Mouse (Mus musculus): ENCODE measurements around the gene Glb1.
"Not testable (repeated sequence)": the region's sequence is repeated elsewhere in the genome, so short reads cannot be mapped to it uniquely, and the experiment has no call there.

The Glb1 gene

DNA sequence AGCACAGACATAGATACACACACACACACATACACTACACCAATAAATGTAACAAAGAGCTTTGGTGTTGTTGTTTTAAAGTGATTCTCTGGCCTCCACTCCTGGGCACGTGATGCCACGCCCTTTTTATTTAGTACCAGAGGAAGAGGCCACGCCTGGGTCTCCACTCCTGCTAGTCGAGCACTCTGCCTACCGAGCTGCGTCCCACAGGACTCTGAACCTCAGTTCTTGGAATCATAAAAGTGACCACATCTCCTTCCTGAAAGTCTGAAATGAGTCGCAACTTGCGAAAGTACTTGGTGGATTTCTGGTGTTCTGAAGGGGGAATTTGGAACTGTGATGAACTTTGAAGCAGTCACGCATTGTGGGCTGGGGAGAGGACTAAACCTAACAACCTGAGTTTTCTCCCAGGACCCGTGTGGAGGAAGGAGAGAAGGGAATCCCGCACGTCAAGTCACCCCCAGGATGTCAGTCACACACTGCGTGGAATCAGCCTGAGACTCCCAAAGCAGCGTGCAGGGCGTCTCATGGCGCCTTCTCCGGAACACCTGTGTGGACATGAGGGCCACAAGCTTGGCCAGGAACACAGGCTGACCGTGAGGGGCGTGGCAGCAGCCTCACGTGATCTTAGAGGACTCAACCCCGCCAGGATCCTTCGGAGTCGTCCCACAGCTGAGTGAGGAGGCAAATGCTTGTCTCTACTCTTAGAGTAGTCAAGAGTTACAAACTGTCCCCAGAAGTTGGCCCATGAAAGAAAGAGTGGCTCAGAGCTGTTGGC lies 86.8 kb downstream of the Glb1 start:
- no peak for ATAC-seq (ENCODE audit: insufficient number of reproducible peaks, low FRiP score, low TSS enrichment)

DNA sequence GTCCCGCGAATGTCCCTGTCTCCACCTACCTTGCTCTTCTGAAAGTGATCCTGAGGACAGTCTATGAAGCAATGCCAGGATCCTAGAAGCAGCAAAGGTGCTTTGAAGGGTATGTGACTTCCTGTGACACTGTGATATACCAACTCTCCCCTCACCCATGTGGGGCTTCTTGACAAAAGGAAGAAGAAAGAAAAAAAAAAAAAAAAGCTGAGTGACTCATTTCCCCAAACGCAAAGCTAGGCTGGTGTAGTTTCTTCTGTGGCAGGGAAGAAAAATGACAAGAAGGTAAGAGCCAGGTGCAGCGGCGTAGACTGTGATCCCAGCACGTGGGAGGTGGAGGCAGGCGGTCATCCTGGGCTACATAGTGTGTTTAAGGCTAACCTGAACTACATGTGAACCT lies 95.6 kb downstream of the Glb1 start:
- ATAC-seq (ENCODE audit: insufficient number of reproducible peaks, low FRiP score, low TSS enrichment): no peak

DNA sequence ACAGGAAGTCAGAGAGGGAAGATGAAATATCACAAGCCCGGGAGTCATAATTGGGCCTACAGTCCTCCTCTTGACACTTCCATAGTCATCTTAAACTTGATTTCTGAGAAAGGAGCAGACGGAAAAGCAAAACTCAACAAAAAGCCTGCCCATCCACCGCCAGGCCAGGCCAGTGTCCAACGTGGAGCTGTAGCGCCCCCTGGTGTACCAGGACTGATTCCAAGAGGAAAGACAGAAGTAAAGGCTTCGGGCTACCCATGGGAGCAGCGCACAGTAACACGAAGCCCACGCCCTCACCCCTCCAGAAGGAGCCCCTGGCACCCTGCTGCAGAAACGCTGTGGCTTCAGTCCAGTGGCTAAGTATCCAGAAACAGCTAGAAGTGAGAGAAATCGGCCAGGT lies 97.3 kb downstream of the Glb1 start:
- no peak for ATAC-seq (ENCODE audit: insufficient number of reproducible peaks, low FRiP score, low TSS enrichment)

DNA sequence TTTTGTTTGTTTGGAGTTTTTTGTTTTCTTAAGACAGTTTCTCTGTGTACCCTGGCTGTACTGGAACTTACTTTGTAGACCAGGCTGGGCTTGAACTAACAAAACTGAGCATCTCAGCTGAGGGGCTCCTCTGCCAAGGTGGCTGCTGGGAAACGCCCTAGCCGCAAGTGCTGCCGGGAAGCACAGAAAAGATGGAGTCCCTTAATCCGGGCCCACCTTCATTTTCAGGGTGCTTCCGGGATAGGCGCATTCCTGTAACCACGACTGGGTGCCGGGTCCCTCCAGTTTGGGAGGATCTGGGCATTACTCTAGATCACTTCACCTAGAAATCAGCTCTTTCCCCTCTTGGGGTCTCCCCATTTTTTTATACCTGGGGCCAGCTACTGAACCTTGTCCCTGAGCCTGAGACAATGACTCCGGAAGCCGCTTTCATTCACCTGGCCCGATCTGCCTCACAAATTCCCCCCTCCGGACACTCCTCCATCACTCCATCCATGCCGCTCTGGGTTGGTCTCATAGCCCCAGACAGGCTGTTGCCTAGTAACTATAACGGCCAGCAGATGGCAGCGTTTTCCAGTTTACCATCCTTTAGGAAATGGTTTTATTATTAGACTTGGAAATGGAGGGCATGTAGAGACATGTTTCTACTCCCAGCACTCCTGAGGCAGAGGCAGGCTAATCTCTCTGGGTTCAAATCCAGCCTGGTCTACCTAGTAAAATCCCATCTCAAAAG lies 99.1 kb downstream of the Glb1 start:
- no peak for ATAC-seq (ENCODE audit: insufficient number of reproducible peaks, low FRiP score, low TSS enrichment)

DNA sequence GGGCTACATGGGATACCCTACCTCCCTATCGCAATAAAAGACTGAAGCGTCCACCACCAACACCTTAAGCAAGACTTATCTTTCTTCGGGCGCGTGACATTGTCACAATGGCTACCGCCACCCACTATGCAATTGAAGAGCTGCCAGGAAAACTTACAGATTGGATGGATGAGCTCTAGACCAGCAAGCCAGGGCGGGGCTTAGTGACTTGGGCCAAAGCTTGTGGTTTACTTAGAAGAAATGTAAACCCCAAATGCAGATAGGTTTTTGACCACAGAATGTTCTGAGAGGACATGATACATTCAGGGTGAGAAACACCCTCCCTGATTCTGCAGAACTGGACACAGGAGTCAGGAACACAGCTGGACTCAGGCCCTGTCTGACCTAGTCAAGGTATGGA lies 100.2 kb downstream of the Glb1 start:
- ATAC-seq (ENCODE audit: insufficient number of reproducible peaks, low FRiP score, low TSS enrichment): no peak

DNA sequence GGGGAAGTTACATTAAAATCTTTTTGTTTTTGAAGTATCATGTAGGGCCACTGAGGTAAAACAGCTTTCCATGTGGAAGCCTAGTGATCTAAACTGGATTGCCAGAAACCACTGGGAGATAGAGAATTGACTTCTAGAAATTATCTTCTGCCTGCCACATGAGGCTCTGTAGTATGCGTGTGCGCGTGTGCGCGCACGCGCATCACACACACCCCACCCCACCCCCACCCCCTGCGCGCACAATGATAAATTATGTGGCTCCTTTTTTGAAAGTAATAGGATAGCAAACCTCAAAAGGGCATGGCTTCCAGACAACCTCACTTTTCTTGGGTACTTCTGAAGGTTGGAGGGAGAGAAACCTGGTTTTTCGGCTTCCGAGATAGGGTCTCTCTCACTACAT lies 101.0 kb downstream of the Glb1 start:
- ATAC-seq (ENCODE audit: insufficient number of reproducible peaks, low FRiP score, low TSS enrichment): no peak

DNA sequence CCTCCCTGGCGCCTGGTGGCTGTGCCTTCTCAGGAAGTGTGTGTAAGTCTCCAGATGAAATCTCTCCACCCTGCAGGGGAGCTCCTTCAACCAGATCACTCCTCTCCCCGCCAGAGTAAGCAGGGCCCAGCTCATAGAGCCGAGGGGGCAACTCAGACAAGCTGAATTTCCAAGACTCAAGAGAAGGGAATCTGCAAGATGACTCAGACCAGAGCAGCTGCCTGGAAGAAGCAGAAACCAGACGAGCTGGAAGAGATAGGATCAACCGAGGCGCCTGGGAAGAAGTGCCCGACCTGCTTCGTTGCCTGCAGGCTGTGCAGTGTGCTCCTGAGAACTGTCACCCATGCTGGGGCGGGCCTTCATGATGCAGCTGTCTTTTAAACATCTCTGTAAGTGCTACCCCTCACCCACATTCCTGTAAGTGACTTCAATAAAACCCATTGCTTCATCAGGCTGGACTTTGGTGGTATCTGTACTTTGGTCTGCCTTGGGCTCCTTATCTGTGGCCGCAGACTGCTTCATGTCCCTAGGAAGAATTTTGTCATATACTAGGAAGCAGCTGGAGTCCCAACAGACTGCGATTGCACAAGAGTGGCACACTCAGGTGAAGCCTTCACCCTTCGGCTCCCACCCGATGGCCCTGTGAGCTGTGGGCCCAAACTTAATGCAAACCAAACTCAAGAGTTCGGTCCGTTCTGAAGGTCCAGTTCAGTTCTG lies 102.0 kb downstream of the Glb1 start:
- no peak for ATAC-seq (ENCODE audit: insufficient number of reproducible peaks, low FRiP score, low TSS enrichment)

DNA sequence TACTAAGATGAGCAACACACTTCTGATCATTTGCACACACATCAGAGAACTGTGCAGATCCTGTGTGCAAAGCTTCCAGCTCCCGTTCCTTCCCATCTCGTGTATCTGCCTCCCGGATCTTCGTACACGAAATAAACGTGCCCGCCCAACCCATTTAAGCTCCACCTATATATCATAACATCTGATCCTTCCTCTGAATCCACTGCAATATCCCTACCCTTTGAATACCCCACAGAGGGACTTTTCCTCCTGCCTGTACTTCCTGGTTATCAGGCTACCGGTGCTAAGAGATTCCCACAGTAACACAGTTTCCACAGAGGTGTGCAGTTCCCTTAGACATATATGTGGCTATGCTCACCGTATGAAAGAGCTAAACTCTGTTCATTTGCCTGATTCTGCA lies 103.9 kb downstream of the Glb1 start, which contains the start of gene Ccr4:
Ccr4 (minus strand) TSS at position 101 of the 400 bp plus-strand sequence.
- no peak for ATAC-seq (ENCODE audit: insufficient number of reproducible peaks, low FRiP score, low TSS enrichment)

DNA sequence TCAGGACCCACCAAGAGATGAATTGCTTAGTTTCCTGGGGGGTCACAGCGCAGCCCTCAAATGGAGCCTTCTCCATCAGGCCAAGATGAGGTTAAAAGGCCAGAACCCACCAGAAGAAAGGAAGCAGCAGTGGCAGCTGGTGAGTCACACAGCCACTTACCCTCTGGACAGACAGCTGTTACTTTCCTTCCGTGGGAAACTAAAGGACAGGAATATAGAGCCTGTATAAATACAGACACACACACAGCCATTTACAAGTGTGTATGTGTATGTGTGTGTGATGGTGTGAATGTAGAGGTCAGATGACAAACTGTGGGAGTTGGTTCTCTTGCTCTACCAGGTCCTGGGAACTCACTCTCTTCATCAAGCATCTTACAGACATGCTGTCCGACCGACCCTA lies 105.7 kb downstream of the Glb1 start:
- ATAC-seq (ENCODE audit: insufficient number of reproducible peaks, low FRiP score, low TSS enrichment): no peak

DNA sequence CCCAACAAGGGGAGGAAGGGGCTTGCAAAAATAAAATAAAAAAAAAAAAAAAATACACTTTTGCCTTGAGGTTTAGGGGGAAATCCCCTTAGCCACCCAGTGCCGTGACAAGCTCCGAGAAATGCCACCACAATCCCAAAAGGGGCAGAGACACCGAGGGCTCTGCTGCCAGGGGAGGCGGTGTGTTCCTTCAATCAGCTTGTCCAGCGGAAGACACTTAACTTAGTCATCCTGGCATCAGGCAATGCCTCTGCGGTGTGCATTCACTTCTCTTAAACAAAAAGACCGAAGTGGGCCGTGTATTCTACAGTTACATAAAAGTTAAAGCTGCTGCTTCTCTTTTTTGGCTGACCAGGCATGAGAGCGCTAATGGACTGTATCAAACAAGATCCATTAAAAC lies 106.5 kb downstream of the Glb1 start:
- ATAC-seq (ENCODE audit: insufficient number of reproducible peaks, low FRiP score, low TSS enrichment): no peak

DNA sequence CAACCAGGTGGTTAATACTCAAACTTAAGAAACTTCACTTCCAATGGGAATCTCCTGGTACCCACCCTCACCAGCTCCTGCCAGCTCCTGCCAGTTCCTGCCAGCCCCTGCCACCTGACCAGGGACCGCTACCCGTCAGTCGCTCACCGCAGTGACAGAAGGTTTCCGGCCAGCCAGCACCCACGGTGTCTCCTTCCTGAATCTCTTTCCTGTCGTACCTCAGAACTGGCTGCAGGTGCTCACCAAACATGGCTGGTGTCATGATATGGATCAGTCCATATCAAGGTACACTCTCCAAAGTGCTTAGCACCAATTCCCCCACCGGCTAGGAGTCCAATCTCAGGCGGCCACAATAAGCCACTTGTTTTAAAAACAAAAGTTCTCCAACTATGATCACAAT lies 108.9 kb downstream of the Glb1 start:
- no peak for ATAC-seq (ENCODE audit: insufficient number of reproducible peaks, low FRiP score, low TSS enrichment)

DNA sequence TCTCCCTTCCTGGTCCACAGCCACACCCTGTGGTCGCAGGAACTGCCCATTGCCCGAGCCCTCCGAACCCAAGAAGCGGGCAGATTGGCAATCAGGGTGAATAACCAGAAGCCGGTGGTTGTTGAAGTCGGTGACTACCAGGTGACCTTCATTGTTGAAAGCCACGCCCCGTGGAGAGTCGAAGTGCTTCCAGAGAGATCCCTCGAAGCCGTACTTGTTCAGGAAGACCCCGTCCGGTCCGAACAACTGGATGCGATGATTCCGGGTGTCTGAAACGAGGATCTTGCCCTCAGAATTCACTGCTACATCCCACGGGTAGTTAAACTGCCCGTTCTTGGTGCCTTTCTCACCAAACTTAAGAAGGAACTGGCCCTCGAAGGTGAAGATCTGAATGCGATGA lies 112.0 kb downstream of the Glb1 start:
- ATAC-seq (ENCODE audit: insufficient number of reproducible peaks, low FRiP score, low TSS enrichment): no peak

DNA sequence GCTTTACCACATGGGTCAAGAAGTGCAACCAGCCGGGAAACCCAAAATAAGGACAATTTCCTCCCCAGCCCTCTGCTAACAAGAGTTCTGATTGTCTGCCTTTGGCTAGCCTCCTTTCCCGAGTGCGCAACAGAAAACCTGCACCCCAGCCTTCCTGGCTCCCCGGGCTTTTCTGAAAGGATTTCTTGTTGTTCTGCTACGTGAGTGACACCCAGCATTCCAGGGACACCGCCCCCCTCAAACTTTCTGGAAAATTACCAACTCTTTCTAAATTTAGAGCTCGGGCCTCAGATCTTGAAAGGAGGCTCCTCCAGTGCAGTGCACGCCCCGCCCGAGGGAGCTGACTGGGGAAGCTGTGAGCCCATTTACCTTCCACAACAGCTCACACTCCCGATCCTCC lies 114.5 kb downstream of the Glb1 start, which contains the start of gene C130032M10Rik:
C130032M10Rik (plus strand) TSS at position 334 of the 400 bp plus-strand sequence.
- no peak for ATAC-seq (ENCODE audit: insufficient number of reproducible peaks, low FRiP score, low TSS enrichment)

DNA sequence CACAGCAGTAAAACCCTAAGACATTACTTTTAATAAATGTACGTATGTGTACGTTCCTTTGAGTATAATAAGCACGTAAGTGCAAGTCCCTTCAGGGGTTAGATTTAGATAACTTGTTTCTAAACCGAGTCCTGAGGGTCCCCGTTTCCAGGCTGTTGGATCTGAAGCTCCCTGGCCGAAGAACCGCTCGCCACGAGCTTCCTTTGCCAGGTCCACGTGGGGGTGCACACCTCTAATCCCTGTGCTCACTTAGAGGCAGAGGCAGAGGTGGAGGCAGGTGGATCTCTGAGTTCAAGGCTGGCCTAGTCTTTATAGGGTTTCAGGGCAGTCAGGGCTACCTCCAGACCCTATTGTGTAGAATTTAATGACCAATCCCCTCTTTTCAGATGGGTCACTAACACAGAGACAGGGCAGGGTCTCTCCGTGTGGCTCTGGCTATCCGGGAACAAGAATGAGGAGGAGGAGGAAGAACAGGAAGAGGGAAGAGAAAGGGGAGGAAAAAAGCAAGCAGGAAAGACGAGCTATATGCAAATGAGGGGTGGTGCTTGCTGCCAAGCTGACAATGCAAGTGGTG lies 117.1 kb downstream of the Glb1 start:
- no peak for ATAC-seq (ENCODE audit: insufficient number of reproducible peaks, low FRiP score, low TSS enrichment)

DNA sequence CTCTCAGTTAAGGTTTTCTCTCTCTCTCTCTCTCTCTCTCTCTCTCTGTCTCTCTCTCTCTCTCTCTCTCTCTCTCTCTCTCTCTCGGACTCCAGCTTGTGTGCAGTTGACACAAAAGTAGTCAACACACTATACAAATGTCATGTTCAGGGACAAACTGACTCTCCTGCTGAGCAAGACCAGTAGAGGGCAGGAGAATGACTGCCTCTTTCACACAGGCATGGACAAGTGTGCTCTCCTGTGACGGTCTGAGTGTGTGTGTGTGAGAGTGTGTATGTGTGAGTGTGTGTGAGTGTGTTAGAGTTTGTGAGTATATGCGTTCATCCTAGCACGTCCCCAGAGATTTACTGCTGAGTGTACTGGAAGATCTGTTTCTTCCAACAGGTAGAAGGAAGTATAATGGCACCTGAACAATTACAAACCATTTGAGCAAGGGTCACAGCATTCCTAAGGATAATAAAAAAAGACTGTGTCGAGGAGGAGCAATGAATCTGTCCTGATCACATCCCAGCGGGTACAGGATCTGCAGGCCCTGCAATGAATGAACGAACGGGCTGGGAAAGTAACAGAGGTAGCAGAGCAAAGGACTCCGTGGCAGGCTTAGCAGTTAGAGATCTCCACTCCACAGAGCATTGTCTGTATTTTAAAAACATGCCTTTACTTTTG lies 118.1 kb downstream of the Glb1 start:
- no peak for ATAC-seq (ENCODE audit: insufficient number of reproducible peaks, low FRiP score, low TSS enrichment)

DNA sequence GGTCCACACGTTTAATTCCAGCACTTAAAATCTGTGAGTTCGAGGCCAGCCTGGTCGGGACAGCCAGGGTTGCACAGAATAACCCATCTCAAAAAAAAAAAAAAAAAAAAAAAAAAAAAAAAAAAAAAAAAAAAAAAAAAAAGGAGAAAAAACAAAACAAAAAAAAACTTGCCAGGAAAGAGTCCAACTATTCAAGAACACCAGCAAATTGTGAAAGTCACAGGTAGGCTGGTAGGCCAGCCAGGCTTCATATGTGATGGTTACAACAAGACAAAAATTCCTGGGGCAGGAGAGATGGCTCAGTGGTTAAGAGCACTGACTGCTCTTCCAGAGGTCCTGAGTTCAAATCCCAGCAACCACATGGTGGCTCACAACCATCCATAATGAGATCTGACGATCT lies 119.7 kb downstream of the Glb1 start:
- ATAC-seq (ENCODE audit: insufficient number of reproducible peaks, low FRiP score, low TSS enrichment): not testable (repeated sequence)

DNA sequence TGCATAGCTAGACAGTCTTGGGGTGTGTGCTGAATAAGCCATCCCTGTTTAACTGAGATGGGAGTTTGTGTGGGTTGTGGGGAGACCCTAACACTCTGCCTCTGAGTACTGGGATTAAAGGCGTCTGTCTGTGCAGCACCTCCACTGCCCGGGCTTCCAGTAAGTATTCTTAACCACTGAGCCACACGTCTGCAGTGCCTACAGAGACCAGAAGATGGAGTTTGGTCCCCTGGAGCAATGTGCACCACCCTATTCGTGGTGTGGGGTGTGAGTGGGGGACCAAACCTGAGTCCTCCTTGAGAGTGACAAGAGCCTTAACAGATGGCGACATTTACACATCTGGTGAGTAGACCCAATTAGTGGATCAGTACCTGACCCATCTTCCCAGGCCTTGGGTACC lies 121.2 kb downstream of the Glb1 start:
- no peak for ATAC-seq (ENCODE audit: insufficient number of reproducible peaks, low FRiP score, low TSS enrichment)

DNA sequence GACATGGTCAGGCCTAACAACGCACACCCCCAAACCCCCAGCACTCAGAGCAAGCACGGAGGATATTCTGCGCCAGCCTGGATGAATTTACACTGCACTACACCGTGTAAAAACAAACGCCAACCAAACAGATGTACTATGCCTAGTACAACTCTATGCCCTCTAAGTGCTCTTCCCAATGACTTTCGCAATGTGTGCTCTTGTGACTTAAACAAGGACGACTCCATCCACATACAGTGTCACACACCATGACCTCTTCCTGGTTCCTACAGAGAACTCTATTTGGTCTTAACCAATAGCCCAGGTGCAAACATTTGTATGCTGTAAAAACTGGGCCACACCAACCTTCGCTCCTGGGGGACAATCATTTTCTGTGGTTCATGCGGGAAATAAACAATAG lies 121.6 kb downstream of the Glb1 start:
- ATAC-seq (ENCODE audit: insufficient number of reproducible peaks, low FRiP score, low TSS enrichment): no peak

Measured in cerebellum, adult (tissue).